ENCODE assay signal across 11 mouse cellular contexts in genomic region chr7:122512430-122512966, GRCm38 (mm10).
A peak's percentile ranks its signal among the peaks of the same experiment; 100 is the strongest.
DNase-seq lines count a peak whose midpoint lies in the region; ATAC-seq lines count a peak whose summit lies in the region.
"Had no signal": no experiment of that assay in that cellular context is flagged by ENCODE, and none has a peak within 500 bp of the region (broad histone marks: within the 10 kb centered on the region; RNA-seq: fewer than 3 reads in every experiment).

No protein-coding gene starts in this region.

- H3K9me3 ChIP-seq in liver, embryonic 11.5 days (ENCODE audit: control insufficient read depth, low read length), result no peaks in the 10 kb centered on the region
- H3K9me3 ChIP-seq: heart, embryonic 12.5 days; liver, embryonic 13.5 days; midbrain, embryonic 13.5 days had no signal

- H3K4me3 ChIP-seq in liver, embryonic 11.5 days (ENCODE audit: low read depth, low read length), result no peak overlapping the region
- H3K4me3 ChIP-seq: heart, embryonic 12.5 days; liver, embryonic 13.5 days; midbrain, embryonic 13.5 days had no signal

- H3K27me3 ChIP-seq in liver, embryonic 11.5 days (replicated peaks; ENCODE audit: control insufficient read depth, insufficient read depth, low read length), result no peaks in the 10 kb centered on the region
- H3K27me3 ChIP-seq: heart, embryonic 12.5 days; liver, embryonic 13.5 days; midbrain, embryonic 13.5 days had no signal

- DNase-seq in frontal cortex, postnatal 10 days (ENCODE audit: low spot score in 2 of 2), result no peak
- peak; percentile 23 to 27 for DNase-seq in left cerebral cortex, adult 18-20 months (ENCODE audit: low spot score in 2 of 2)
- DNase-seq in left cerebral cortex, adult 8-10 months (ENCODE audit: low spot score in 2 of 2), result no peak
- peak; percentile 4 for DNase-seq in NIH3T3 (ENCODE audit: low read depth)
- peak; percentile 12 for DNase-seq in left cerebral cortex, postnatal 4 days
- no peak for DNase-seq in liver, embryonic 11.5 days (ENCODE audit: low spot score)
- DNase-seq: liver, embryonic 13.5 days had no signal

- no peaks in the 10 kb centered on the region for H3K36me3 ChIP-seq in liver, embryonic 11.5 days (ENCODE audit: control insufficient read depth, insufficient read depth, low read length)
- H3K36me3 ChIP-seq: heart, embryonic 12.5 days; liver, embryonic 13.5 days; midbrain, embryonic 13.5 days had no signal

- 90% methylated on average over 13 of the region's 13 CpGs for WGBS in liver, embryonic 11.5 days

- intact Hi-C loops in left cerebral cortex, postnatal 4 days (cut with DNase I), result no loop called here

- H3K27ac ChIP-seq in liver, embryonic 11.5 days (ENCODE audit: low read depth, low read length), result no peak overlapping the region
- H3K27ac ChIP-seq: liver, embryonic 13.5 days; midbrain, embryonic 13.5 days had no signal

- peak; percentile 27; the same call in 1 of the 2 replicates for ATAC-seq in frontal cortex, adult (ENCODE audit: low TSS enrichment)
- ATAC-seq in liver, embryonic 11.5 days (replicated peaks; ENCODE audit: low FRiP score), result no peak
- ATAC-seq: hindbrain, embryonic 16.5 days; midbrain, embryonic 13.5 days had no signal

- H3K4me1 ChIP-seq in liver, embryonic 11.5 days (replicated peaks; ENCODE audit: control insufficient read depth, insufficient read depth, low read length), result no peaks in the 10 kb centered on the region
- H3K4me1 ChIP-seq: liver, embryonic 13.5 days; midbrain, embryonic 13.5 days had no signal

- H3K9ac ChIP-seq in liver, embryonic 11.5 days (ENCODE audit: low read depth, low read length), result no peak overlapping the region
- H3K9ac ChIP-seq: heart, embryonic 12.5 days; liver, embryonic 13.5 days; midbrain, embryonic 13.5 days had no signal

- no peak overlapping the region for H3K4me2 ChIP-seq in liver, embryonic 11.5 days
- H3K4me2 ChIP-seq: heart, embryonic 12.5 days; liver, embryonic 13.5 days; midbrain, embryonic 13.5 days had no signal

Comparison
In these comparisons a context has a peak if more than half of its experiments do, and no peak if none do; other contexts are left out.
1. DNase-seq: peak in left cerebral cortex, adult 18-20 months (2 of 2), NIH3T3 (single experiment) and left cerebral cortex, postnatal 4 days (single experiment); none in frontal cortex, postnatal 10 days (0 of 2), left cerebral cortex, adult 8-10 months (0 of 2) and liver, embryonic 11.5 days (single experiment).